Mouse (Mus musculus): ENCODE measurements around the gene Nlrc4. TPM values are rescaled to one million over a fixed set of nuclear protein-coding genes. Genes with fewer than 3 reads are reported as not detected.
A peak's percentile ranks its signal among the peaks of the same experiment; 100 is the strongest.

Gene Nlrc4
- polyA plus RNA-seq, 1 experiment from 2014 or later, result 8.6 TPM

- no peak for ATAC-seq
- Histone ChIP-seq H3K4me1 (ENCODE audit: control insufficient read depth, insufficient read depth, low read length) (no peaks in the 10 kb centered on the region), H3K9ac (ENCODE audit: low read depth, low read length) (no peak overlapping the region), H3K27ac (ENCODE audit: low read length) (no peak overlapping the region), H3K27me3 (replicated peaks; ENCODE audit: control insufficient read depth, insufficient read depth, low read length) (no peaks in the 10 kb centered on the region), H3K9me3 (ENCODE audit: control insufficient read depth, low read length) (no peaks in the 10 kb centered on the region), H3K36me3 (ENCODE audit: control insufficient read depth, insufficient read depth, low read length) (peaks cover 8% of the 10 kb centered on the region), H3K4me2 (ENCODE audit: low read depth, low read length) (no peak overlapping the region), H3K4me3 (ENCODE audit: low read length) (no peak overlapping the region)
- whole genome bisulfite sequencing, result 90% methylated on average over 8 of the region's 8 CpGs
Observed at GRCm38 (mm10) chr17:74413324-74413723, 45.6 kb downstream of the Nlrc4 start.

DNA sequence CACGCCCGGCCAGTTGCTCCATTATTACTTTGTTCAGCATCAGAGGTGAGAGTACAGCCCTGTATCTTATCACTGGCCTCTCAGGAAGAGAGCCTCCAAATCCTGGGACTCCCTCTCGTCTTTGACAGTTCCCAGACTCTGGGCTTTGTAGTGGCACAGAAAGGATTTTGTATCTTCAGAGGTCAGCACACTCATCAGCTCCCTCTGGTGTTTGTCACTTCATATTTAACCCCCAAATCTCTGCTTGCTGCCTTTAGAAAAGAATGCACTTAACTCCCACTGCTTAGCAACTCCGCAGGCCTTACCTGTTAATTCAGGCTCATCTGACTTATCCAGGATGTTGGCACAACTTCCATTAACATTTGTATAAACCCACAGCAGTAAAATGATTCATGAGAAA is 49.2 kb downstream of the Nlrc4 start:
- no peak overlapping the region for H3K4me3 ChIP-seq (ENCODE audit: low read length)
- H3K27ac ChIP-seq (ENCODE audit: low read length), result no peak overlapping the region
- no peak overlapping the region for H3K9ac ChIP-seq (ENCODE audit: low read depth, low read length)
- H3K9me3 ChIP-seq (ENCODE audit: control insufficient read depth, low read length), result no peaks in the 10 kb centered on the region
- 0 out of 2 replicates have a peak, but pooled peaks cover 6% of the 10 kb centered on the region for H3K36me3 ChIP-seq (ENCODE audit: control insufficient read depth, insufficient read depth, low read length)
- no peak for ATAC-seq
- 60% methylated on average over 4 of the region's 4 CpGs for WGBS
- no peak overlapping the region for H3K4me2 ChIP-seq (ENCODE audit: low read depth, low read length)
- H3K27me3 ChIP-seq (replicated peaks; ENCODE audit: control insufficient read depth, insufficient read depth, low read length), result no peaks in the 10 kb centered on the region
- H3K4me1 ChIP-seq (ENCODE audit: control insufficient read depth, insufficient read depth, low read length), result no peaks in the 10 kb centered on the region

- H3K27me3 ChIP-seq (replicated peaks; ENCODE audit: control insufficient read depth, insufficient read depth, low read length), result no peaks in the 10 kb centered on the region
- peaks cover 10% of the 10 kb centered on the region for H3K36me3 ChIP-seq (ENCODE audit: control insufficient read depth, insufficient read depth, low read length)
- ATAC-seq, result peak; percentile 31; the same call in 1 of the 2 replicates
- no peaks in the 10 kb centered on the region for H3K4me1 ChIP-seq (ENCODE audit: control insufficient read depth, insufficient read depth, low read length)
- H3K9me3 ChIP-seq (ENCODE audit: control insufficient read depth, low read length), result no peaks in the 10 kb centered on the region
- H3K27ac ChIP-seq (ENCODE audit: low read length), result no peak overlapping the region
- 87% methylated on average over 8 of the region's 8 CpGs for WGBS
- H3K9ac ChIP-seq (ENCODE audit: low read depth, low read length), result no peak overlapping the region
- H3K4me3 ChIP-seq (ENCODE audit: low read length), result no peak overlapping the region
- no peak overlapping the region for H3K4me2 ChIP-seq (ENCODE audit: low read depth, low read length)
Observed at GRCm38 (mm10) chr17:74406487-74406886, 52.5 kb downstream of the Nlrc4 start.

DNA sequence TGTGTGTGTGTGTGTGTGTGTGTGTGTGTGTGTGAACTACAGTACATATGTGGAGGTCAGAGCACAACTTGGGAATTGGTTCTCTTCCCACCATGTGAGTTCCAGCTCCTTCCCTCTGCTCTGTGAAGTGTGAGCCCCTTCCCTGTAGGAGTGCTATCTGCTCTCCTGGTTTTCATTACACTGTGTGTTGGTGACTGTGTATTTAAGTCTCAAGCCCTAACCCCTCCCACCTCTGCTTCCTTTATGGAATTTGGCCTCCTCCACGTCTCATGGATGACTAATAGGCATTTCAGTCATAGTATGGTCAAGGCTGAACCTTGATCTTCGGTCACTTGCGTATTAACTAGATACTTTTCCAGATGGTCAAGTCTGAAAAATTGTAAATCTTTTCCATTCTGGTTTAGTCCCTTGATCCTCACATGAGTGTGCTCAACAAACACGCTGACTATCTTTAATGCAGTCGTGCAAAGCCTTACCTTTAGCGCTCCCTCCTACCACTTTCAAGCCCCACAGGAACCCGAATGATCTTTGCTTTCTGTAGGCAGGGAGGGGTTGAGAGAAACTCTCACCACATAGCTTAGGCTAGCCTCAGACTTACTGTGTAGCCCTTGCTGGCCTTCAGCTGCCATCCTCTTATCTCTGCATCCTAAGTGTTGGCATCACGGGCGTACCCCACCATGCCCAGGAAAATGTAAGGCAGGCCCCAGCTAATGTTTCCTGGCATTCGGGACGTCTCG is 56.3 kb downstream of the Nlrc4 start:
- Histone ChIP-seq H3K4me3 (ENCODE audit: low read length) (no peak overlapping the region), H3K4me1 (ENCODE audit: control insufficient read depth, insufficient read depth, low read length) (no peaks in the 10 kb centered on the region), H3K27me3 (replicated peaks; ENCODE audit: control insufficient read depth, insufficient read depth, low read length) (no peaks in the 10 kb centered on the region), H3K9ac (ENCODE audit: low read depth, low read length) (no peak overlapping the region), H3K36me3 (ENCODE audit: control insufficient read depth, insufficient read depth, low read length) (peaks cover 10% of the 10 kb centered on the region), H3K9me3 (ENCODE audit: control insufficient read depth, low read length) (no peaks in the 10 kb centered on the region), H3K27ac (ENCODE audit: low read length) (peak overlapping the region; percentile 73), H3K4me2 (ENCODE audit: low read depth, low read length) (no peak overlapping the region)
- 89% methylated on average over 12 of the region's 12 CpGs for WGBS
- peak; percentile 94 for ATAC-seq

- Histone ChIP-seq H3K27me3 (replicated peaks; ENCODE audit: control insufficient read depth, insufficient read depth, low read length) (no peaks in the 10 kb centered on the region), H3K4me3 (ENCODE audit: low read length) (no peak overlapping the region), H3K36me3 (ENCODE audit: control insufficient read depth, insufficient read depth, low read length) (no peaks in the 10 kb centered on the region), H3K27ac (ENCODE audit: low read length) (no peak overlapping the region), H3K9me3 (ENCODE audit: control insufficient read depth, low read length) (no peaks in the 10 kb centered on the region), H3K9ac (ENCODE audit: low read depth, low read length) (no peak overlapping the region), H3K4me2 (ENCODE audit: low read depth, low read length) (no peak overlapping the region), H3K4me1 (ENCODE audit: control insufficient read depth, insufficient read depth, low read length) (peaks cover 12% of the 10 kb centered on the region)
- no peak for ATAC-seq
- 80% methylated on average over 2 of the region's 2 CpGs for WGBS
Observed at GRCm38 (mm10) chr17:74397173-74397572, 61.8 kb downstream of the Nlrc4 start.

GRCm38 (mm10) chr17:74396766-74397165 is 62.2 kb downstream of the Nlrc4 start:
- Histone ChIP-seq H3K27me3 (replicated peaks; ENCODE audit: control insufficient read depth, insufficient read depth, low read length) (no peaks in the 10 kb centered on the region), H3K36me3 (ENCODE audit: control insufficient read depth, insufficient read depth, low read length) (no peaks in the 10 kb centered on the region), H3K4me3 (ENCODE audit: low read length) (no peak overlapping the region), H3K9me3 (ENCODE audit: control insufficient read depth, low read length) (no peaks in the 10 kb centered on the region), H3K9ac (ENCODE audit: low read depth, low read length) (no peak overlapping the region), H3K4me1 (ENCODE audit: control insufficient read depth, insufficient read depth, low read length) (peaks cover 12% of the 10 kb centered on the region), H3K27ac (ENCODE audit: low read length) (no peak overlapping the region), H3K4me2 (ENCODE audit: low read depth, low read length) (peak overlapping the region; percentile 68)
- 77% methylated on average over 4 of the region's 4 CpGs for WGBS
- no peak for ATAC-seq

- peak; percentile 99 for ATAC-seq
- under 1% methylated on average over 41 of the region's 41 CpGs for WGBS
- Histone ChIP-seq H3K9me3 (ENCODE audit: control insufficient read depth, low read length) (no peaks in the 10 kb centered on the region), H3K4me1 (ENCODE audit: control insufficient read depth, insufficient read depth, low read length) (peaks cover 12% of the 10 kb centered on the region), H3K27me3 (replicated peaks; ENCODE audit: control insufficient read depth, insufficient read depth, low read length) (no peaks in the 10 kb centered on the region), H3K27ac (ENCODE audit: low read length) (peak within 1 kb of the TSS; percentile 95), H3K9ac (ENCODE audit: low read depth, low read length) (peak within 1 kb of the TSS; percentile 85), H3K4me2 (ENCODE audit: low read depth, low read length) (peak within 1 kb of the TSS; percentile 68), H3K4me3 (ENCODE audit: low read length) (peak within 1 kb of the TSS; percentile 89), H3K36me3 (ENCODE audit: control insufficient read depth, insufficient read depth, low read length) (no peaks in the 10 kb centered on the region)
Observed at GRCm38 (mm10) chr17:74395383-74396065, 63.4 kb downstream of the Nlrc4 start, which contains the start of gene Slc30a6. Slc30a6 (plus strand) TSS chr17:74395608.

GRCm38 (mm10) chr17:74394855-74395254 is 64.1 kb downstream of the Nlrc4 start:
- Histone ChIP-seq H3K27me3 (replicated peaks; ENCODE audit: control insufficient read depth, insufficient read depth, low read length) (no peaks in the 10 kb centered on the region), H3K9ac (ENCODE audit: low read depth, low read length) (peak overlapping the region; percentile 66), H3K27ac (ENCODE audit: low read length) (peak overlapping the region; percentile 92), H3K9me3 (ENCODE audit: control insufficient read depth, low read length) (no peaks in the 10 kb centered on the region), H3K4me2 (ENCODE audit: low read depth, low read length) (peak overlapping the region; percentile 67), H3K36me3 (ENCODE audit: control insufficient read depth, insufficient read depth, low read length) (no peaks in the 10 kb centered on the region), H3K4me3 (ENCODE audit: low read length) (peak overlapping the region; percentile 89), H3K4me1 (ENCODE audit: control insufficient read depth, insufficient read depth, low read length) (peaks cover 12% of the 10 kb centered on the region)
- WGBS, result 23% methylated on average over 16 of the region's 16 CpGs
- peak; percentile 77 for ATAC-seq

DNA sequence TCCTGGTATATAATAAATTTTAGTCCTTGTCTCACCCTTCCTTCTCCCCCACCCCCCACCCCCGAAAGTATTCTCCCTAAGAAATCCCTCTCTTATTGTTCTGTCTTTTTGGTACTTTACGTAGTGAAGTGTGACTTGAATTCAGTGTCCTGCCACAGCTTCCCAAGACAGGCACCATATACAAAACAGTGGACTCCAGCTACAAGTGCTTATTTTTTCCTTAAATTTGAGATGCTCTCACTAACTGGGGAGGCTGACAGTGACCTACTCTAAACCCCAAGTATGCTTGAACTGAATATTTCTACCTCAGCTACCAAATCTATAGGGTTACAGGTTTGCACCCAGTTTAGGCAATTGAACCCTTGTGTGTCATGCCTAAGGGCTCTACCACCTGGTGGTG is 64.6 kb downstream of the Nlrc4 start:
- Histone ChIP-seq H3K4me1 (ENCODE audit: control insufficient read depth, insufficient read depth, low read length) (peaks cover 12% of the 10 kb centered on the region), H3K27me3 (replicated peaks; ENCODE audit: control insufficient read depth, insufficient read depth, low read length) (no peaks in the 10 kb centered on the region), H3K27ac (ENCODE audit: low read length) (peak overlapping the region; percentile 92), H3K9me3 (ENCODE audit: control insufficient read depth, low read length) (no peaks in the 10 kb centered on the region), H3K36me3 (ENCODE audit: control insufficient read depth, insufficient read depth, low read length) (no peaks in the 10 kb centered on the region), H3K4me2 (ENCODE audit: low read depth, low read length) (peak overlapping the region; percentile 67; the same call in 1 of the 2 replicates), H3K9ac (ENCODE audit: low read depth, low read length) (no peak overlapping the region), H3K4me3 (ENCODE audit: low read length) (peak overlapping the region; percentile 89; the same call in 1 of the 2 replicates)
- ATAC-seq, result 0 out of 2 replicates have a peak, but pooled peaks have one; percentile 2
- 87% methylated on average over 2 of the region's 2 CpGs for WGBS
